Mouse (Mus musculus) cerebellum, adult 2 months (tissue): ENCODE data around the gene Pfas. TPM values are rescaled to one million over a fixed set of nuclear protein-coding genes. Genes with fewer than 3 reads are reported as not detected.
"Not testable (repeated sequence)": the region's sequence is repeated elsewhere in the genome, so short reads cannot be mapped to it uniquely, and the experiment has no call there.

Experiments
- DNase-seq, 2 experiments: peaks; one replicate each; pipeline ENCODE4 v3.0.0; 2021
- H3K27ac ChIP-seq: fragments of 200-500 bp; 2 replicates; pipeline ENCODE4 v1.5.1; 2012; ENCODE audit warnings: low read length, control low read depth, inconsistent platforms; ENCODE audit not compliant: insufficient read depth
- H3K27me3 ChIP-seq: fragments of 200-500 bp; 2 replicates; pipeline ENCODE4 v1.6.1; 2012; ENCODE audit warnings: inconsistent platforms, mild to moderate bottlenecking, low read length, moderate library complexity; ENCODE audit not compliant: control insufficient read depth, insufficient read depth
- H3K4me1 ChIP-seq: fragments of 200-500 bp; 2 replicates; pipeline ENCODE4 v1.6.1; 2011; ENCODE audit warnings: low read length; ENCODE audit not compliant: control insufficient read depth, insufficient read depth
- H3K4me3 ChIP-seq: fragments of 200-500 bp; replicated peaks from 2 replicates; pipeline ENCODE3; 2011; ENCODE audit warnings: mild to moderate bottlenecking, low read depth, low read length, control low read depth; ENCODE audit not compliant: insufficient read depth
- CTCF ChIP-seq: fragments of 200-500 bp; IDR thresholded peaks from 2 replicates; pipeline ENCODE4 v1.5.1; 2011; ENCODE audit warnings: low read depth, mild to moderate bottlenecking, control low read depth, low read length, moderate library complexity, borderline replicate concordance; ENCODE audit not compliant: insufficient read depth
- POLR2A ChIP-seq: fragments of 200-500 bp; IDR thresholded peaks from 2 replicates; pipeline ENCODE4 v1.6.1; 2011; ENCODE audit warnings: low read length, control low read depth, borderline replicate concordance; ENCODE audit not compliant: insufficient read depth
- WGBS: fragments of 180-500 bp; shearing (Covaris S2); methylation state at CpG from one replicate; pipeline ENCODE4 v1.1.7; 2018; 5-methylcytosine and 5-hydroxymethylcytosine counted together
- polyA plus RNA-seq: library from polyadenylated mRNA; depleted of rRNA; stranded (reverse); fragments of >200 nt; gene quantifications from 2 replicates; pipeline ENCODE4 v1.2.3, GENCODE M21; 2012

The Pfas gene
- polyA plus RNA-seq, 1 experiment = 23.2 TPM

- H3K4me3 ChIP-seq = peak overlapping the region; percentile 84
- not testable (repeated sequence) for H3K27me3 ChIP-seq, H3K27ac ChIP-seq
- H3K4me1 ChIP-seq = peaks cover 16% of the 10 kb centered on the region
- WGBS = under 1% methylated on average over 38 of the region's 38 CpGs
- peak; percentile 85 to 86 for DNase-seq
- TF ChIP-seq POLR2A = 0 out of 2 replicates have a peak, but pooled peaks have one; percentile 36
Observed at GRCm38 (mm10) chr11:68973250-68974058, 34.8 kb downstream of the Pfas start.

- H3K27ac ChIP-seq = no peak overlapping the region
Observed at GRCm38 (mm10) chr11:68970232-68970631, 38.0 kb downstream of the Pfas start.

GRCm38 (mm10) chr11:68968752-68969151 lies 39.5 kb downstream of the Pfas start:
- TF ChIP-seq POLR2A (no peak), CTCF (no peak)
- Histone ChIP-seq H3K4me3 (no peak overlapping the region), H3K27ac (no peak overlapping the region), H3K27me3 (no peaks in the 10 kb centered on the region), H3K4me1 (peaks cover 16% of the 10 kb centered on the region)
- 85% methylated on average over 11 of the region's 11 CpGs for WGBS
- no peak for DNase-seq

More at GRCm38 (mm10) chr11:68970232-68970631, 38.0 kb downstream of the Pfas start:
- Histone ChIP-seq H3K4me3 (no peak overlapping the region), H3K4me1 (peaks cover 16% of the 10 kb centered on the region), H3K27me3 (no peaks in the 10 kb centered on the region)
- 58% methylated on average over 4 of the region's 4 CpGs for WGBS
- no peak for DNase-seq
- TF ChIP-seq CTCF (no peak), POLR2A (no peak)

GRCm38 (mm10) chr11:68967337-68968282 lies 40.6 kb downstream of the Pfas start, which contains the start of gene Slc25a35:
Gene Slc25a35, plus strand, starts transcription at chr11:68968131.
- under 1% methylated on average over 50 of the region's 50 CpGs for WGBS

GRCm38 (mm10) chr11:68966554-68966953 lies 41.7 kb downstream of the Pfas start:
- WGBS = 63% methylated on average over 1 of the region's 1 CpGs
- H3K4me3 ChIP-seq = no peak overlapping the region
- TF ChIP-seq CTCF = no peak
- H3K27ac ChIP-seq = no peak overlapping the region
- no peak for DNase-seq
- peaks cover 13% of the 10 kb centered on the region for H3K4me1 ChIP-seq
- H3K27me3 ChIP-seq = no peaks in the 10 kb centered on the region

More at GRCm38 (mm10) chr11:68967337-68968282, 40.6 kb downstream of the Pfas start, which contains the start of gene Slc25a35:
- peak; percentile 50; the same call in 1 of the 2 replicates for TF ChIP-seq POLR2A
- no peak for TF ChIP-seq CTCF
- DNase-seq = peak; percentile 95 to 96
- Histone ChIP-seq H3K4me3 (peak within 1 kb of the TSS; percentile 75), H3K27ac (peak within 1 kb of the TSS; percentile 79), H3K27me3 (no peaks in the 10 kb centered on the region), H3K4me1 (peaks cover 13% of the 10 kb centered on the region)

- TF ChIP-seq POLR2A (no peak), CTCF (peak; percentile 8; the same call in 1 of the 2 replicates)
- DNase-seq = peak; percentile 57 to 67
- no peak overlapping the region for H3K27ac ChIP-seq
- H3K4me1 ChIP-seq = peaks cover 11% of the 10 kb centered on the region
- 26% methylated on average over 3 of the region's 3 CpGs for WGBS
- H3K27me3 ChIP-seq = no peaks in the 10 kb centered on the region
- no peak overlapping the region for H3K4me3 ChIP-seq
Observed at GRCm38 (mm10) chr11:68965845-68966244, 42.4 kb downstream of the Pfas start.

GRCm38 (mm10) chr11:68965050-68965449 lies 43.2 kb downstream of the Pfas start:
- peaks cover 10% of the 10 kb centered on the region for H3K4me1 ChIP-seq
- no peak for DNase-seq
- no peak overlapping the region for H3K27ac ChIP-seq
- TF ChIP-seq CTCF = no peak
- TF ChIP-seq POLR2A = no peak
- no peaks in the 10 kb centered on the region for H3K27me3 ChIP-seq
- no peak overlapping the region for H3K4me3 ChIP-seq
